Mouse (Mus musculus) heart, embryonic 15.5 days (tissue): Measurements from ENCODE around the gene Ubald1. TPM values are rescaled to one million over a fixed set of nuclear protein-coding genes. Genes with fewer than 3 reads are reported as not detected.
A peak's percentile ranks its signal among the peaks of the same experiment; 100 is the strongest.

Experiments used
- ATAC-seq: fragments of 200-750 bp; cut with Nextera tagmentation; replicated peaks from 2 replicates; pipeline ENCODE4 v1.8.0; 2017; ENCODE audit warnings: low read depth, moderate TSS enrichment; ENCODE audit not compliant: insufficient number of reproducible peaks, insufficient read depth, low FRiP score
- H3K27ac ChIP-seq: fragments of 300-500 bp; sonication (generic); 2 replicates; pipeline ENCODE4 v1.5.1; 2015; ENCODE audit warnings: mild to moderate bottlenecking, inconsistent platforms
- H3K27me3 ChIP-seq: fragments of 300-500 bp; sonication (generic); 2 replicates; pipeline ENCODE4 v1.6.1; 2015; ENCODE audit warnings: inconsistent platforms
- H3K36me3 ChIP-seq: fragments of 300-500 bp; sonication (generic); 2 replicates; pipeline ENCODE4 v1.6.1; 2015; ENCODE audit warnings: mild to moderate bottlenecking, inconsistent platforms
- H3K4me1 ChIP-seq: fragments of 300-500 bp; sonication (generic); replicated peaks from 2 replicates; pipeline ENCODE4 v1.6.1; 2015; ENCODE audit warnings: inconsistent platforms
- H3K4me2 ChIP-seq: fragments of 300-500 bp; sonication (generic); 2 replicates; pipeline ENCODE4 v1.6.1; 2015; ENCODE audit warnings: inconsistent platforms, mild to moderate bottlenecking, moderate library complexity
- H3K4me3 ChIP-seq: fragments of 300-500 bp; sonication (generic); 2 replicates; pipeline ENCODE4 v1.5.1; 2015; ENCODE audit warnings: mild to moderate bottlenecking, inconsistent platforms
- H3K9ac ChIP-seq: fragments of 300-500 bp; sonication (generic); 2 replicates; pipeline ENCODE4 v1.6.1; 2015; ENCODE audit warnings: mild to moderate bottlenecking, inconsistent platforms
- H3K9me3 ChIP-seq: fragments of 300-500 bp; sonication (generic); replicated peaks from 2 replicates; pipeline ENCODE4 v1.6.1; 2016; ENCODE audit warnings: inconsistent platforms
- WGBS: fragments of 180-500 bp; shearing (Covaris S2); methylation state at CpG from one replicate; pipeline ENCODE4 v1.1.7; 2015; ENCODE audit warnings: mixed read lengths; 5-methylcytosine and 5-hydroxymethylcytosine counted together
- polyA plus RNA-seq: library from polyadenylated mRNA; unstranded; fragments of >200 nt; fragmentation: Nextera tagmentation; extraction: Ambion mirVana; gene quantifications from 2 replicates; pipeline ENCODE4 v1.2.1, GENCODE M21; 2015

The Ubald1 gene
- polyA plus RNA-seq, 1 experiment from 2014 or later, result 24.7 TPM

GRCm38 (mm10) chr16:4870490-4870889 lies 9.6 kb downstream of the Ubald1 start:
- 88% methylated on average over 5 of the region's 5 CpGs for WGBS
- no peak overlapping the region for H3K9ac ChIP-seq
- H3K4me2 ChIP-seq, result no peak overlapping the region
- H3K27me3 ChIP-seq, result no peaks in the 10 kb centered on the region
- no peaks in the 10 kb centered on the region for H3K9me3 ChIP-seq
- no peak for ATAC-seq
- peaks cover 10% of the 10 kb centered on the region for H3K4me1 ChIP-seq
- H3K4me3 ChIP-seq, result no peak overlapping the region
- H3K36me3 ChIP-seq, result peaks cover 22% of the 10 kb centered on the region; the same call in 1 of the 2 replicates
- H3K27ac ChIP-seq, result no peak overlapping the region

DNA sequence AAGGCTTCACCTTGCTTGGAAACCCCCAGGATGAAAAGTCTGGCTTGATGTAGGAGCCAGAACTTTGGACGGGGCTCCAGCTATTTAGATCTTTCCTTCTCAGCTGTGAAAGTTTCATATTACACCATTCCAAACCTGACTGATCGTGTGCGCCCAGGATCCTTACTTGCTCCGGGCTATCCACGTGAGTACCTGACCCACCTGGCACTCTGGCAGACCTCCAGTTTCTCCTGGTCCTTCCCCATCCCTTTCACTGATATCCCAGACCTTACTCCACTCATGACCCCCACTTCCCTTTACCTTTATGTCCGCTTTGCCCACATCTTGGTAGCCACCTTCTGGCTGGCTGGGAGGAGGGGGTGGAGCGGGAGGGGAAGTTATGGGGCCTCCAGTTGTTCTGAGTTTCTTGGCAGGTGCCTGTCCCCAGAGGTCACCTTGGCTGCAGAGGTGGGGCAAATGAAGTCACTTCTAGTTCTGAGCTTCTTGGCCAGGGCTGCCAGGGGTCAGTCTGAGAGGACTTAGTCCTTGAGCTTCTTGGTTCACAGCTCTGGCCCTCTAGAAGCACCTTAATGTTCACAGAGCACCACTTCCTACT lies 13.9 kb downstream of the Ubald1 start:
- ATAC-seq, result no peak
- no peaks in the 10 kb centered on the region for H3K9me3 ChIP-seq
- peaks cover 14% of the 10 kb centered on the region for H3K4me1 ChIP-seq
- 66% methylated on average over 7 of the region's 7 CpGs for WGBS
- H3K27ac ChIP-seq, result no peak overlapping the region
- H3K4me3 ChIP-seq, result no peak overlapping the region
- H3K27me3 ChIP-seq, result no peaks in the 10 kb centered on the region
- H3K4me2 ChIP-seq, result no peak overlapping the region
- H3K36me3 ChIP-seq, result peaks cover 12% of the 10 kb centered on the region; the same call in 1 of the 2 replicates
- H3K9ac ChIP-seq, result no peak overlapping the region

- WGBS, result 83% methylated on average over 8 of the region's 8 CpGs
- ATAC-seq, result no peak; the same call in 1 of the 2 replicates
- no peak overlapping the region for H3K4me2 ChIP-seq
- H3K27ac ChIP-seq, result no peak overlapping the region
- H3K36me3 ChIP-seq, result no peaks in the 10 kb centered on the region
- peaks cover 14% of the 10 kb centered on the region for H3K4me1 ChIP-seq
- no peaks in the 10 kb centered on the region for H3K27me3 ChIP-seq
- no peaks in the 10 kb centered on the region for H3K9me3 ChIP-seq
- no peak overlapping the region for H3K9ac ChIP-seq
- H3K4me3 ChIP-seq, result no peak overlapping the region
Observed at GRCm38 (mm10) chr16:4863742-4864141, 16.4 kb downstream of the Ubald1 start.

DNA sequence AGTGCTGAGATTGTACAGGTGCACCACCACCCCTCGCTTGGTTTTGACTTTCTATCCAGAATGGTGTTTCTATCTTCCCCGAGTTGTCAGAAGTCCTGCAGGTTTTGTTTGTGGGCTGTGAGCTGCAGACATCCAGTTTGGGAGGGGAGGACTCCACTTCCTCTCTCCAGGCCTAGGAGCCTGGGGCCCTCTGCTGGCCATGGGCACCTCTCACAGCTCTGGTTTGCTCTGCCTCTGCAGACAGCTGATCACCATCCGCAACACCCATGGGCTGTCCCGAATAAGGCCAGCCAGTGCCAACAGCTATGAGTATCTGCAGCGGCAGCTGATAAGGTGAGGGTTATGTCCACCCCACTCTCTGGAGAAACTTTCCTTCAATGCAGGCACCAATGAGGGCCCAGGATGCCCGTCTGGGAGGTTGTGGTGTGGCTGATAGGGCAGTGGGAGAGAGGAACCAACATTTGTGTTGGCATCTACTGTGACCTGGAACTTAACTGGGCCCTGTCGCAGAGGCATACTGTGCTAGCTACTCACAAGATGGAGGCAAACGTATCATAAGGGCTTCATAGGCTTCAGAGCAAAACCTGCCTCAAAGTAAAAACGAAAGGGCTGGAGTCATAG lies 17.1 kb downstream of the Ubald1 start:
- peak; percentile 84 for ATAC-seq
- WGBS, result 27% methylated on average over 9 of the region's 9 CpGs
- Histone ChIP-seq H3K36me3 (no peaks in the 10 kb centered on the region), H3K9me3 (no peaks in the 10 kb centered on the region), H3K27ac (peak overlapping the region; percentile 39), H3K4me2 (peak overlapping the region; percentile 14; the same call in 1 of the 2 replicates), H3K9ac (no peak overlapping the region), H3K4me3 (no peak overlapping the region), H3K27me3 (no peaks in the 10 kb centered on the region), H3K4me1 (peaks cover 14% of the 10 kb centered on the region)

- H3K9me3 ChIP-seq, result no peaks in the 10 kb centered on the region
- H3K36me3 ChIP-seq, result no peaks in the 10 kb centered on the region
- 56% methylated on average over 10 of the region's 10 CpGs for WGBS
- H3K27me3 ChIP-seq, result no peaks in the 10 kb centered on the region
- no peak overlapping the region for H3K4me3 ChIP-seq
- H3K4me2 ChIP-seq, result no peak overlapping the region
- ATAC-seq, result no peak
- H3K27ac ChIP-seq, result no peak overlapping the region
- peaks cover 14% of the 10 kb centered on the region for H3K4me1 ChIP-seq
- no peak overlapping the region for H3K9ac ChIP-seq
Observed at GRCm38 (mm10) chr16:4861392-4861791, 18.7 kb downstream of the Ubald1 start.

DNA sequence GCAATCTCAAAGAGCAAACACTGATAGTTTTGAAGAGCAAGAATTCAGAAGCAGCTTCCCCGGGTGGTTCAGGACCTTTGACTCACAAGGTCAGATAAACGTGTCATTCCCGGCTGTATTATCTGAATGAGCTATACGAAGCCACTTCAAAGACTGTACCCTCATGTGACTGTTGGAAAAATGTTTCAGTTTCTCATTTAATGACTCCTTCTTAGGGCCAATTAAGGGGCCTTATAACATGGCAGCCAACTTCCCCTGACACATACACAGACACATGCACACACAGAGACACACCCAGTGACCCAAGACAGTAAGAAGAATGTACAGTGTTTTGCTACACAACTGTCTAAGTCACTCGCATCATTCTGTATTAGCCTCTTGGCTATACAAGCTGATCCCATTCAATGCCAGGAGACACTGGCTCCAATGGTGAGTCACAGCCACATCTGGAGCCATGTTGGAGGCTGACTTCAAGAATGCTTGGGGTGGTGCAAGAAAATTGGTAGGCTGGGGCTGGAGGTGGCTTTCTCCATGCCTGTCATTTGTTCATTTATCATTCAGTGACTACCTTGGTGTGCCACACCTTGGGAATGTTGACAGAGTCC lies 25.0 kb downstream of the Ubald1 start:
- H3K4me3 ChIP-seq, result no peak overlapping the region
- H3K27me3 ChIP-seq, result no peaks in the 10 kb centered on the region
- ATAC-seq, result no peak
- H3K36me3 ChIP-seq, result no peaks in the 10 kb centered on the region
- H3K4me1 ChIP-seq, result 0 out of 2 replicates have a peak, but pooled peaks cover 3% of the 10 kb centered on the region
- H3K9me3 ChIP-seq, result no peaks in the 10 kb centered on the region
- H3K27ac ChIP-seq, result no peak overlapping the region
- WGBS, result 29% methylated on average over 5 of the region's 5 CpGs
- H3K9ac ChIP-seq, result no peak overlapping the region
- no peak overlapping the region for H3K4me2 ChIP-seq

- ATAC-seq, result no peak
- no peak overlapping the region for H3K4me3 ChIP-seq
- H3K9me3 ChIP-seq, result no peaks in the 10 kb centered on the region
- H3K9ac ChIP-seq, result no peak overlapping the region
- 51% methylated on average over 5 of the region's 5 CpGs for WGBS
- no peak overlapping the region for H3K4me2 ChIP-seq
- H3K27me3 ChIP-seq, result no peaks in the 10 kb centered on the region
- H3K27ac ChIP-seq, result 0 out of 2 replicates have a peak overlapping the region, but pooled peaks have one; percentile 8
- H3K4me1 ChIP-seq, result 0 out of 2 replicates have a peak, but pooled peaks cover 3% of the 10 kb centered on the region
- no peaks in the 10 kb centered on the region for H3K36me3 ChIP-seq
Observed at GRCm38 (mm10) chr16:4850938-4851628, 29.0 kb downstream of the Ubald1 start.

DNA sequence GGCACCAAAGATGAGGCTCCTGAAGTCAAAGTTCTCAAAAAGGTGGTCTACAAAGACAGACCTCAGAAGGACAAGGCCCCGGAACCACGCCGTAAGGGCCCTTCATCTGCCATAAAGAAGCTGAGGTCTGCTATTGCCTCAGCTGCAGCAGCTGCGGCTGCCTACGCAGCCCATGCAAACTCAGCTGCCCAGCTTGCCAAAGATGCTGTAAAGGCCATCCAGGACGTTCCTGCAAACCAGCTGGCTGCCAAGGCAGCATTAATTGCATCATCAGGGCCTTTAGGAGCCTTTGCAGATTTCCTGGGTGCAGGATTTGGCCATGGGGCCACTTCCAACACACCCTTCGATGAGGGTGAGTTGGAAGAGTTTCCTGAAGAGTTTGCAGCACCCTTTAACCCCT lies 29.8 kb downstream of the Ubald1 start:
- Histone ChIP-seq H3K27ac (no peak overlapping the region), H3K4me2 (no peak overlapping the region), H3K9me3 (no peaks in the 10 kb centered on the region), H3K4me1 (0 out of 2 replicates have a peak, but pooled peaks cover 3% of the 10 kb centered on the region), H3K27me3 (no peaks in the 10 kb centered on the region), H3K36me3 (no peaks in the 10 kb centered on the region), H3K9ac (0 out of 2 replicates have a peak overlapping the region, but pooled peaks have one; percentile 7), H3K4me3 (no peak overlapping the region)
- 73% methylated on average over 7 of the region's 7 CpGs for WGBS
- ATAC-seq, result no peak

- no peaks in the 10 kb centered on the region for H3K27me3 ChIP-seq
- H3K36me3 ChIP-seq, result no peaks in the 10 kb centered on the region
- no peak overlapping the region for H3K27ac ChIP-seq
- 0 out of 2 replicates have a peak, but pooled peaks cover 3% of the 10 kb centered on the region for H3K4me1 ChIP-seq
- H3K4me2 ChIP-seq, result no peak overlapping the region
- WGBS, result 77% methylated on average over 2 of the region's 2 CpGs
- H3K4me3 ChIP-seq, result no peak overlapping the region
- ATAC-seq, result no peak
- no peaks in the 10 kb centered on the region for H3K9me3 ChIP-seq
- no peak overlapping the region for H3K9ac ChIP-seq
Observed at GRCm38 (mm10) chr16:4848090-4848489, 32.0 kb downstream of the Ubald1 start.

DNA sequence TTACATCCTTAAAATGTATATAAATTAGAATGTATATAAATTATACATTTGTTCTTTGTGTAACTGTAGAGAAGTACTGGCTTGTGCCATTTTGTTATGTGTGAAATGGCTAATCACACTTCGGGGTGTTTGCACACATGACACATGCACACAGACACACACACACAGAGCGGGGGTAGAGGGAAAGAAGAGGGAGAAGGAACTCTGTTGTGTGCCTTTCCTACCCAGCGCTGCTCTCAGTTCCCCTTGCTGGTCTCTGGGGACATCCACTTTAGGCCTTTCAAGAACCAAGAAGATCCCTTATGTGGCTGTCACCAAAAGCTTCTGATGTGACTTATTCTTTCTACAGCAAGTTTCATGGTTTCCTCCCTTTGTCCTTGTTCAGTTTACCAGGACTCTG lies 33.1 kb downstream of the Ubald1 start:
- WGBS, result 77% methylated on average over 3 of the region's 3 CpGs
- ATAC-seq, result no peak
- Histone ChIP-seq H3K4me3 (no peak overlapping the region), H3K9ac (no peak overlapping the region), H3K27ac (no peak overlapping the region), H3K4me1 (0 out of 2 replicates have a peak, but pooled peaks cover 3% of the 10 kb centered on the region), H3K27me3 (no peaks in the 10 kb centered on the region), H3K36me3 (no peaks in the 10 kb centered on the region), H3K9me3 (no peaks in the 10 kb centered on the region), H3K4me2 (no peak overlapping the region)

GRCm38 (mm10) chr16:4840231-4840630 lies 39.9 kb downstream of the Ubald1 start:
- WGBS, result 79% methylated on average over 8 of the region's 8 CpGs
- no peak overlapping the region for H3K4me3 ChIP-seq
- H3K9me3 ChIP-seq, result no peaks in the 10 kb centered on the region
- H3K9ac ChIP-seq, result no peak overlapping the region
- H3K36me3 ChIP-seq, result no peaks in the 10 kb centered on the region
- no peaks in the 10 kb centered on the region for H3K4me1 ChIP-seq
- H3K4me2 ChIP-seq, result no peak overlapping the region
- ATAC-seq, result no peak
- no peak overlapping the region for H3K27ac ChIP-seq
- H3K27me3 ChIP-seq, result 0 out of 2 replicates have a peak, but pooled peaks cover 5% of the 10 kb centered on the region
